Mouse (Mus musculus): ENCODE data around the gene Gstp2.

DNA sequence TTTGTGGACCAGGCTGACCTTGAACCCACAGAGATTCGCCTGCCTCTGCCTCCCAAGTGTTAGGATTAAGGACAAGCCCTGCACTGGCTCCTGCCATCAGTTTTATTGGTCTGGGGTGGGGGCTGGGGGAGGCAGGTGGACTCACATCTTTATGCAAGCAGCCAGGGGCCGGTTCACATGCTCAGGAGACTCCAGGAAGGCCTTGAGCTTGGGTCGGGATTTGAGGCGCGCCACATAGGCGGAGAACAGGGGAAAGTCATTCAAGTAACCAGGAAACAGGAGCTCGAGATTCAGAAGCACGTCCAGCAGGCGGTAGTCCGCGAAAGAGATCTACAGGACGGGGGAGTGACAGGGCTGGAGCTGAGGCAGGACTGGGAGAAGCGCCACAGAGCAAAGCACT lies 11.6 kb upstream of the Gstp2 start:
- TF ChIP-seq EP300 (IDR thresholded peaks at IDR 0.05; ENCODE audit: low read depth) (no peak), CTCF (IDR thresholded peaks at IDR 0.05; ENCODE audit: low read depth) (no peak)
